Mouse (Mus musculus) heart, postnatal 0 days (tissue): ENCODE data around the gene 4930578C19Rik. TPM values are rescaled to one million over a fixed set of nuclear protein-coding genes. Genes with fewer than 3 reads are reported as not detected.
"Not testable (repeated sequence)": the region's sequence is repeated elsewhere in the genome, so short reads cannot be mapped to it uniquely, and the experiment has no call there.

Source experiments
- ATAC-seq: fragments of 200-750 bp; cut with Nextera tagmentation; 2 replicates; pipeline ENCODE4 v1.8.0; 2017; ENCODE audit warnings: low read depth, moderate number of reproducible peaks, moderate library complexity; ENCODE audit not compliant: insufficient read depth
- DNase-seq: peaks from one replicate; pipeline ENCODE4 v3.0.0-alpha.2; 2016; ENCODE audit warnings: low spot score
- H3K27ac ChIP-seq: fragments of 300-500 bp; sonication (generic); 2 replicates; pipeline ENCODE4 v1.5.1; 2014; ENCODE audit warnings: low read depth, mild to moderate bottlenecking
- H3K27me3 ChIP-seq: fragments of 300-500 bp; sonication (generic); 2 replicates; pipeline ENCODE4 v1.6.1; 2014; ENCODE audit warnings: low read length, mixed read lengths; ENCODE audit not compliant: control insufficient read depth, insufficient read depth
- H3K36me3 ChIP-seq: fragments of 300-500 bp; sonication (generic); replicated peaks from 2 replicates; pipeline ENCODE4 v1.6.1; 2014; ENCODE audit warnings: low read length, mixed read lengths; ENCODE audit not compliant: control insufficient read depth, insufficient read depth
- H3K4me1 ChIP-seq: fragments of 300-500 bp; sonication (generic); 2 replicates; pipeline ENCODE4 v1.6.1; 2014; ENCODE audit warnings: antibody characterized with exemption; ENCODE audit not compliant: control insufficient read depth, insufficient read depth
- H3K4me2 ChIP-seq: fragments of 300-500 bp; sonication (generic); 2 replicates; pipeline ENCODE4 v1.6.1; 2014; ENCODE audit warnings: low read depth, mild to moderate bottlenecking, low read length, moderate library complexity
- H3K4me3 ChIP-seq: fragments of 300-500 bp; sonication (generic); 2 replicates; pipeline ENCODE4 v1.5.1; 2014; ENCODE audit warnings: low read depth, low read length
- H3K9ac ChIP-seq: fragments of 300-500 bp; sonication (generic); replicated peaks from 2 replicates; pipeline ENCODE4 v1.6.1; 2014; ENCODE audit warnings: low read depth, low read length, mixed read lengths
- H3K9me3 ChIP-seq: fragments of 300-500 bp; sonication (generic); replicated peaks from 2 replicates; pipeline ENCODE4 v1.6.1; 2016; ENCODE audit warnings: low read length; ENCODE audit not compliant: control insufficient read depth
- CTCF ChIP-seq: IDR thresholded peaks from 2 replicates; pipeline ENCODE4 v1.5.1; 2016; ENCODE audit warnings: antibody characterized with exemption, control low read depth, low read depth
- EP300 ChIP-seq: IDR thresholded peaks from 2 replicates; pipeline ENCODE4 v1.6.1; 2016; ENCODE audit warnings: antibody characterized with exemption, low read depth
- WGBS: fragments of 180-500 bp; shearing (Covaris S2); extraction: QIAGEN DNeasy Blood & Tissue Kit; methylation state at CpG from one replicate; pipeline ENCODE4 v1.1.7; 2014; 5-methylcytosine and 5-hydroxymethylcytosine counted together
- polyA plus RNA-seq: library from polyadenylated mRNA; unstranded; fragments of >200 nt; fragmentation: Nextera tagmentation; extraction: Ambion mirVana; gene quantifications from 2 replicates; pipeline ENCODE4 v1.2.1, GENCODE M21; 2015
- total RNA-seq: library from RNA; depleted of rRNA; stranded (reverse); fragments of >200 nt; gene quantifications from 2 replicates; pipeline ENCODE4 v1.2.3, GENCODE M21; 2014; ENCODE audit warnings: low replicate concordance

4930578C19Rik gene
- total and polyA plus RNA-seq, 2 experiments from 2014 or later: 1.6 to 4.2 TPM

GRCm38 (mm10) chrX:18402296-18402695, 58.9 kb downstream of the 4930578C19Rik start:
- H3K4me1 ChIP-seq: no peaks in the 10 kb centered on the region
- WGBS: 48% methylated on average over 10 of the region's 10 CpGs
- ATAC-seq (no peak), DNase-seq (no peak)
- no peak overlapping the region for H3K4me3 ChIP-seq
- no peak overlapping the region for H3K9ac ChIP-seq
- no peak for TF ChIP-seq EP300
- TF ChIP-seq CTCF: no peak
- no peak overlapping the region for H3K27ac ChIP-seq
- H3K36me3 ChIP-seq: no peaks in the 10 kb centered on the region
- no peak overlapping the region for H3K4me2 ChIP-seq
- no peaks in the 10 kb centered on the region for H3K27me3 ChIP-seq
- no peaks in the 10 kb centered on the region for H3K9me3 ChIP-seq

GRCm38 (mm10) chrX:18396700-18397099, 64.5 kb downstream of the 4930578C19Rik start:
- ATAC-seq: no peak
- H3K4me1 ChIP-seq: no peaks in the 10 kb centered on the region
- no peaks in the 10 kb centered on the region for H3K36me3 ChIP-seq
- no peak overlapping the region for H3K9ac ChIP-seq
- DNase-seq: no peak
- H3K9me3 ChIP-seq: no peaks in the 10 kb centered on the region
- H3K27ac ChIP-seq: no peak overlapping the region
- TF ChIP-seq EP300: no peak
- no peak for TF ChIP-seq CTCF
- H3K4me3 ChIP-seq: no peak overlapping the region
- H3K4me2 ChIP-seq: no peak overlapping the region
- 80% methylated on average over 2 of the region's 2 CpGs for WGBS
- no peaks in the 10 kb centered on the region for H3K27me3 ChIP-seq

GRCm38 (mm10) chrX:18384181-18384580, 77.0 kb downstream of the 4930578C19Rik start:
- H3K27ac ChIP-seq, H3K4me2 ChIP-seq, H3K9me3 ChIP-seq, DNase-seq, H3K4me1 ChIP-seq, H3K27me3 ChIP-seq, H3K9ac ChIP-seq, H3K4me3 ChIP-seq, ATAC-seq, H3K36me3 ChIP-seq: not testable (repeated sequence)
- WGBS: 65% methylated on average over 5 of the region's 5 CpGs
